Mouse (Mus musculus) CH12.LX (cell line): ENCODE measurements around the gene Dhx32. TPM values are rescaled to one million over a fixed set of nuclear protein-coding genes. Genes with fewer than 3 reads are reported as not detected.

Experiments used
- DNase-seq: peaks from one replicate; pipeline ENCODE4 v3.0.0-alpha.2; 2013; ENCODE audit errors: extremely low read depth
- H3K27ac ChIP-seq: 2 replicates; pipeline ENCODE4 v1.5.1; 2012; ENCODE audit warnings: low read depth, mild to moderate bottlenecking, control low read depth, moderate library complexity; ENCODE audit not compliant: insufficient read depth
- H3K27me3 ChIP-seq: replicated peaks from 2 replicates; pipeline ENCODE3; 2012; ENCODE audit warnings: inconsistent platforms
- H3K36me3 ChIP-seq, 2 experiments: replicated peaks in 1 of 2; 2 replicates each; pipeline versions ENCODE3 to v1.6.1; 2012; ENCODE audit warnings: inconsistent platforms in 1 of 2, low read length in 1 of 2, mild to moderate bottlenecking in 1 of 2, mixed read lengths in 1 of 2, moderate library complexity in 1 of 2; ENCODE audit not compliant: control insufficient read depth in 1 of 2, insufficient read depth in 1 of 2
- H3K4me1 ChIP-seq, 2 experiments: 2 replicates each; pipeline ENCODE4 v1.6.1; 2012; ENCODE audit warnings: inconsistent platforms in 1 of 2, moderate library complexity in 1 of 2; ENCODE audit not compliant: insufficient read depth in 2 of 2, control insufficient read depth in 1 of 2
- H3K4me2 ChIP-seq: 2 replicates; pipeline ENCODE4 v1.6.1; 2012; ENCODE audit warnings: low read depth, mild to moderate bottlenecking, control low read depth; ENCODE audit not compliant: poor library complexity, insufficient read depth, severe bottlenecking
- H3K4me3 ChIP-seq, 3 experiments: fragments of 150-350 bp in 1 of 3; sonication (generic) in 1 of 3; replicated peaks in 1 of 3; 2 replicates each; pipeline versions ENCODE3 to v1.5.1; 2011 to 2012; ENCODE audit warnings: low read depth in 2 of 3, low read length in 2 of 3, mild to moderate bottlenecking in 2 of 3, moderate library complexity in 2 of 3, control low read depth in 1 of 3, improper control_type of control experiment in 1 of 3, inconsistent platforms in 1 of 3, mixed read lengths in 1 of 3; ENCODE audit not compliant: poor library complexity in 1 of 3
- H3K79me2 ChIP-seq: replicated peaks from 2 replicates; pipeline ENCODE4 v1.6.1; 2012; ENCODE audit warnings: mild to moderate bottlenecking, moderate library complexity; ENCODE audit not compliant: control insufficient read depth, poor library complexity, insufficient read depth, severe bottlenecking; ENCODE audit errors: extremely low read depth
- H3K9ac ChIP-seq: 2 replicates; pipeline ENCODE4 v1.6.1; 2012; ENCODE audit warnings: low read depth, mild to moderate bottlenecking, control low read depth, moderate library complexity; ENCODE audit not compliant: insufficient read depth
- H3K9me3 ChIP-seq: replicated peaks from 2 replicates; pipeline ENCODE3; 2012; ENCODE audit warnings: low read length, inconsistent platforms, mixed read lengths
- BHLHE40 ChIP-seq: IDR thresholded peaks from 2 replicates; pipeline ENCODE4 v1.6.1; 2011; ENCODE audit warnings: mild to moderate bottlenecking, low read depth, low read length, improper control_type of control experiment
- CHD1 ChIP-seq: IDR thresholded peaks from 2 replicates; pipeline ENCODE4 v1.6.1; 2012; ENCODE audit warnings: low read depth, low read length, improper control_type of control experiment, inconsistent platforms
- E2F4 ChIP-seq: IDR thresholded peaks from 2 replicates; pipeline ENCODE4 v1.6.1; 2011; ENCODE audit warnings: low read depth, low read length, improper control_type of control experiment; ENCODE audit not compliant: insufficient replicate concordance
- ELF1 ChIP-seq: IDR thresholded peaks from 2 replicates; pipeline ENCODE4 v1.6.1; 2014; ENCODE audit warnings: low read depth, mild to moderate bottlenecking, inconsistent platforms, low read length, improper control_type of control experiment
- EP300 ChIP-seq: IDR thresholded peaks from 2 replicates; pipeline ENCODE4 v1.6.1; 2011; ENCODE audit warnings: low read length, improper control_type of control experiment
- GABPA ChIP-seq: IDR thresholded peaks from 2 replicates; pipeline ENCODE4 v1.6.1; 2012; ENCODE audit warnings: low read depth, low read length, improper control_type of control experiment, inconsistent platforms; ENCODE audit not compliant: insufficient replicate concordance
- IRF4 ChIP-seq: IDR thresholded peaks from 2 replicates; pipeline ENCODE4 v1.6.1; 2014; ENCODE audit warnings: low read depth, mild to moderate bottlenecking, inconsistent platforms, low read length, improper control_type of control experiment
- KAT2A ChIP-seq: IDR thresholded peaks from 2 replicates; pipeline ENCODE4 v1.6.1; 2012; ENCODE audit warnings: low read length, improper control_type of control experiment, inconsistent platforms; ENCODE audit not compliant: insufficient replicate concordance
- MAFK ChIP-seq: IDR thresholded peaks from 2 replicates; pipeline ENCODE4 v1.6.1; 2011; ENCODE audit warnings: low read length, improper control_type of control experiment; ENCODE audit not compliant: insufficient replicate concordance
- MEF2A ChIP-seq: IDR thresholded peaks from 2 replicates; pipeline ENCODE4 v1.6.1; 2014; ENCODE audit warnings: low read depth, mild to moderate bottlenecking, inconsistent platforms, low read length, improper control_type of control experiment, borderline replicate concordance
- MXI1 ChIP-seq: IDR thresholded peaks from 2 replicates; pipeline ENCODE4 v1.6.1; 2011; ENCODE audit warnings: mild to moderate bottlenecking, low read depth, low read length, improper control_type of control experiment
- MYC ChIP-seq: IDR thresholded peaks from 2 replicates; pipeline ENCODE4 v1.6.1; 2011; ENCODE audit warnings: low read depth, mild to moderate bottlenecking, improper control_type of control experiment, low read length
- NRF1 ChIP-seq: IDR thresholded peaks from 2 replicates; pipeline ENCODE4 v1.6.1; 2014; ENCODE audit warnings: low read depth, mild to moderate bottlenecking, inconsistent platforms, low read length, improper control_type of control experiment, moderate library complexity
- PAX5 ChIP-seq: IDR thresholded peaks from 2 replicates; pipeline ENCODE4 v1.6.1; 2012; ENCODE audit warnings: low read length, inconsistent platforms, mixed read lengths
- POLR2A ChIP-seq: IDR thresholded peaks from 2 replicates; pipeline ENCODE4 v1.6.1; 2011; ENCODE audit warnings: low read depth, mild to moderate bottlenecking, improper control_type of control experiment, low read length
- POLR2AphosphoS2 ChIP-seq: IDR thresholded peaks from 2 replicates; pipeline ENCODE4 v1.6.1; 2011; ENCODE audit warnings: low read depth, low read length, improper control_type of control experiment
- RAD21 ChIP-seq: IDR thresholded peaks from 2 replicates; pipeline ENCODE4 v1.6.1; 2011; ENCODE audit warnings: low read depth, mild to moderate bottlenecking, low read length, improper control_type of control experiment, moderate library complexity
- RCOR1 ChIP-seq: conservative IDR thresholded peaks from 2 replicates; pipeline ENCODE4 v1.6.1; 2012; ENCODE audit warnings: low read depth, mild to moderate bottlenecking, inconsistent platforms, low read length, improper control_type of control experiment
- SIN3A ChIP-seq: IDR thresholded peaks from 2 replicates; pipeline ENCODE4 v1.6.1; 2012; ENCODE audit warnings: low read length, improper control_type of control experiment, inconsistent platforms
- SMC3 ChIP-seq: IDR thresholded peaks from 2 replicates; pipeline ENCODE4 v1.6.1; 2011; ENCODE audit warnings: low read depth, low read length, improper control_type of control experiment
- TBP ChIP-seq: conservative IDR thresholded peaks from 2 replicates; pipeline ENCODE4 v1.6.1; 2011; ENCODE audit warnings: low read depth, low read length, improper control_type of control experiment
- TCF12 ChIP-seq: IDR thresholded peaks from 2 replicates; pipeline ENCODE4 v1.6.1; 2014; ENCODE audit warnings: low read depth, mild to moderate bottlenecking, inconsistent platforms, low read length, improper control_type of control experiment
- UBTF ChIP-seq: IDR thresholded peaks from 2 replicates; pipeline ENCODE4 v1.6.1; 2012; ENCODE audit warnings: low read depth, mild to moderate bottlenecking, inconsistent platforms, low read length, improper control_type of control experiment, moderate library complexity
- USF2 ChIP-seq: conservative IDR thresholded peaks from 2 replicates; pipeline ENCODE4 v1.6.1; 2011; ENCODE audit warnings: low read depth, low read length, improper control_type of control experiment
- ZC3H11A ChIP-seq: IDR thresholded peaks from 2 replicates; pipeline ENCODE4 v1.6.1; 2012; ENCODE audit warnings: low read depth, mild to moderate bottlenecking, inconsistent platforms, low read length, improper control_type of control experiment
- ZKSCAN1 ChIP-seq: IDR thresholded peaks from 2 replicates; pipeline ENCODE4 v1.6.1; 2012; ENCODE audit warnings: low read depth, inconsistent platforms, low read length, improper control_type of control experiment, borderline replicate concordance
- ZMIZ1 ChIP-seq: IDR thresholded peaks from 2 replicates; pipeline ENCODE4 v1.6.1; 2012; ENCODE audit warnings: low read depth, mild to moderate bottlenecking, inconsistent platforms, low read length, improper control_type of control experiment
- ZNF384 ChIP-seq: IDR thresholded peaks from 2 replicates; pipeline ENCODE4 v1.6.1; 2012; ENCODE audit warnings: low read depth, low read length, improper control_type of control experiment, inconsistent platforms
- dilution Hi-C: fragments of 300-500 bp; cut with MboI; formaldehyde crosslinking; loops from 2 replicates; pipeline ENCODE4 v1.14.3; 2020; ENCODE audit warnings: low sequenced_read_pairs; ENCODE audit not compliant: extremely low pct_unique_long_range_greater_than_20kb, extremely low pct_ligation_motif_present
- in situ Hi-C: fragments of 300-500 bp; cut with MboI; formaldehyde crosslinking; loops from 3 replicates; pipeline ENCODE4 v1.14.3; 2019; ENCODE audit warnings: low sequenced_read_pairs, low pct_ligation_motif_present, low pct_unique_long_range_greater_than_20kb, mixed read lengths
- polyA plus RNA-seq: library from polyadenylated mRNA; unstranded; fragments of >175 nt; gene quantifications from 2 replicates; pipeline ENCODE4 v1.2.1, GENCODE M21; 2012; ENCODE audit warnings: low read depth; ENCODE audit not compliant: insufficient read length
- total RNA-seq, 2 experiments: library from RNA; depleted of rRNA; stranded (reverse); fragments of 300-350 nt in 1 of 2; fragments of >200 nt in 1 of 2; gene quantifications; 2 replicates each; pipeline ENCODE4 v1.2.3; 2012 to 2014

The Dhx32 gene
- total and polyA plus RNA-seq, 3 experiments: 16.3 to 20.6 (median 16.9) TPM

DNA sequence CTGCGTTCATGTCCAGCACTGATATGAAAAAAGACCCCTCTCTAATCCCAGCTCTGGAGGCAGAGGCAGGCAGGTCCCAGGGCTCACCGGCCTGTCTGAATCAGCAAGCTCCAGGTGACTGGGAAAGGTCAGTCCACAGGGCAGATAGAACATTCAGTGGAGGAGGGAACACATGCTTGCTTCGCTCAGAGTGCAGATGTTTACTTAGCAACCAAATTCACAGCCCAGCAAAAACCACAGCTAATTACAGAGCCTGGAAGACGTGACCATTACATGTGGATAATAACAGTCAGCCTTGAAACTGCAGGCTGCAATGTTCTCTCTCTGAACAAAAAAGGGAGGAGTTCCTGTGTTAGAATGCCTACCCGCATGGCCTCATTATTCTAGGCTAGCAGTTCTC is 31.9 kb downstream of the Dhx32 start:
- dilution Hi-C loops (no loop called here), in situ Hi-C loops (no loop called here)
- no peaks in the 10 kb centered on the region for H3K79me2 ChIP-seq
- no peaks in the 10 kb centered on the region for H3K27me3 ChIP-seq
- no peak overlapping the region for H3K4me3 ChIP-seq
- H3K9me3 ChIP-seq: no peaks in the 10 kb centered on the region
- peaks cover 3 to 31% of the 10 kb centered on the region in 2 experiments for H3K36me3 ChIP-seq
- no peak overlapping the region for H3K4me2 ChIP-seq
- no peak overlapping the region for H3K9ac ChIP-seq
- TF ChIP-seq ZNF384: no peak
- TF ChIP-seq ZMIZ1: no peak
- no peak for TF ChIP-seq SMC3
- TF ChIP-seq USF2: no peak
- no peak for TF ChIP-seq GABPA
- no peak for TF ChIP-seq RAD21
- no peak for TF ChIP-seq MEF2A
- no peak for TF ChIP-seq BHLHE40
- no peak for TF ChIP-seq PAX5
- TF ChIP-seq ELF1: no peak
- TF ChIP-seq POLR2AphosphoS2: no peak
- no peak for TF ChIP-seq ZKSCAN1
- TF ChIP-seq RCOR1: no peak
- no peak for TF ChIP-seq TCF12
- no peak for TF ChIP-seq MXI1
- no peak for TF ChIP-seq UBTF
- TF ChIP-seq POLR2A: no peak
- no peak for TF ChIP-seq E2F4
- no peak for TF ChIP-seq NRF1
- TF ChIP-seq ZC3H11A: no peak
- no peak overlapping the region for H3K27ac ChIP-seq
- DNase-seq: no peak
- peaks cover 0 to 14% of the 10 kb centered on the region in 2 experiments; a peak in 1 of 4 replicates for H3K4me1 ChIP-seq

DNA sequence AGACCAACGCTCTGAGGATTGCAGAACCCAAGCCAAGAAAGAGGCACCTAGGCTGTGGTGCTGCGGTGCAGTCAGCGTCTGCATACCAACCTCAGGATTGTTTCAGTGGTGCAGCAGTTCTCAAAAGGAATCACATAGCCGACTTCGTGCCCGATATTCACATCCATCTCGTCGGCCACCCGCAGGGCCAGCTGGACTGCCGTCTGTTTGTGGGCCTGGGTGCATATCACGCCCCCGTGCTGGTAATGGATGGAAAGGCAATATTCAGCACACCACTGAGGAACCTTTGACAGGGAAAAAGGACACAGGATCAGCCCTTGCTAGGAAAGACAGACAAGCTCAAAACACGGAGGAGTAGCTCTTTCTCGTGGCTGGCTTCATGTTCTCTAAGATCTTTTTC is 33.8 kb downstream of the Dhx32 start:
- in situ Hi-C loops (no loop called here), dilution Hi-C loops (no loop called here)
- Histone ChIP-seq H3K27ac (no peak overlapping the region), H3K4me1 (peaks cover 0 to 20% of the 10 kb centered on the region in 2 experiments; a peak in 1 of 4 replicates), H3K9me3 (no peaks in the 10 kb centered on the region), H3K9ac (no peak overlapping the region), H3K79me2 (no peaks in the 10 kb centered on the region), H3K36me3 (peaks cover 3 to 25% of the 10 kb centered on the region in 2 experiments), H3K27me3 (no peaks in the 10 kb centered on the region), H3K4me3 (no peak overlapping the region), H3K4me2 (no peak overlapping the region)
- no peak for DNase-seq
- TF ChIP-seq KAT2A (no peak), TBP (no peak), BHLHE40 (no peak), ZKSCAN1 (no peak), NRF1 (no peak), UBTF (no peak), IRF4 (no peak), SIN3A (no peak), E2F4 (no peak), CHD1 (no peak), RAD21 (no peak), POLR2A (no peak), PAX5 (no peak), MYC (no peak), EP300 (no peak), MAFK (no peak), RCOR1 (no peak)
